Mouse (Mus musculus) G1E (cell line): ENCODE measurements around the gene Gm5460. TPM values are rescaled to one million over a fixed set of nuclear protein-coding genes. Genes with fewer than 3 reads are reported as not detected.

Source experiments
- ATAC-seq: 2 replicates; pipeline ENCODE4 v1.8.0; 2016; ENCODE audit warnings: mild to moderate bottlenecking; ENCODE audit not compliant: insufficient number of reproducible peaks, poor library complexity, low FRiP score, severe bottlenecking; ENCODE audit errors: extremely low read depth
- DNase-seq: peaks from one replicate; pipeline ENCODE4 v3.0.0; 2012; ENCODE audit warnings: low spot score
- H3K27me3 ChIP-seq: 2 replicates; pipeline ENCODE4 v1.6.1; 2012; ENCODE audit warnings: mild to moderate bottlenecking, low read length, inconsistent platforms; ENCODE audit not compliant: insufficient read depth
- H3K36me3 ChIP-seq: replicated peaks from 2 replicates; pipeline ENCODE3; 2012; ENCODE audit warnings: mild to moderate bottlenecking, inconsistent platforms
- H3K4me1 ChIP-seq: 2 replicates; pipeline ENCODE4 v1.6.1; 2012; ENCODE audit warnings: low read depth, low read length, inconsistent platforms, mixed read lengths; ENCODE audit not compliant: insufficient read depth
- H3K4me3 ChIP-seq: 2 replicates; pipeline ENCODE4 v1.5.1; 2012; ENCODE audit warnings: low read depth, mild to moderate bottlenecking, inconsistent platforms, low read length, moderate library complexity, mixed read lengths
- H3K9me3 ChIP-seq: replicated peaks from 2 replicates; pipeline ENCODE4 v1.6.1; 2012; ENCODE audit warnings: inconsistent platforms
- CTCF ChIP-seq: IDR thresholded peaks from 2 replicates; pipeline ENCODE4 v1.5.1; 2012; ENCODE audit warnings: low read depth, low read length, inconsistent platforms, mixed read lengths
- GATA1 ChIP-seq: IDR thresholded peaks from 2 replicates; pipeline ENCODE4 v1.6.1; 2012; ENCODE audit warnings: borderline replicate concordance, low read length, inconsistent platforms, mixed read lengths
- GATA2 ChIP-seq: IDR thresholded peaks from 2 replicates; pipeline ENCODE4 v1.6.1; 2012; ENCODE audit warnings: low read depth, low read length, inconsistent platforms, borderline replicate concordance
- POLR2AphosphoS5 ChIP-seq: IDR thresholded peaks from 2 replicates; pipeline ENCODE4 v1.6.1; 2012; ENCODE audit warnings: low read depth, low read length, inconsistent platforms; ENCODE audit not compliant: insufficient replicate concordance
- TAL1 ChIP-seq: conservative IDR thresholded peaks from 2 replicates; pipeline ENCODE4 v1.6.1; 2012; ENCODE audit warnings: low read depth, low read length, inconsistent platforms, mixed read lengths
- polyA plus RNA-seq: library from polyadenylated mRNA; stranded (reverse); fragments of >175 nt; gene quantifications from 2 replicates; pipeline ENCODE4 v1.2.3, GENCODE M21; 2012
- total RNA-seq, 2 experiments: library from RNA; stranded (forward) in 1 of 2; stranded (reverse) in 1 of 2; fragments of 200-1000 nt in 1 of 2; fragments of >200 nt in 1 of 2; fragmentation: Nextera tagmentation in 1 of 2; gene quantifications; 2 replicates each; pipeline ENCODE4 v1.2.3; 2014 to 2017

Gm5460 gene
- total and polyA plus RNA-seq, 3 experiments, result not detected

- Histone ChIP-seq H3K4me1 (no peaks in the 10 kb centered on the region), H3K27me3 (no peaks in the 10 kb centered on the region; the same call in 1 of the 2 replicates), H3K4me3 (no peak overlapping the region), H3K9me3 (0 out of 2 replicates have a peak, but pooled peaks cover 3% of the 10 kb centered on the region), H3K36me3 (no peaks in the 10 kb centered on the region)
- ATAC-seq (no peak), DNase-seq (no peak)
- TF ChIP-seq POLR2AphosphoS5 (no peak), TAL1 (no peak), GATA1 (no peak), GATA2 (no peak), CTCF (no peak)
Observed at GRCm38 (mm10) chr14:34092856-34093255, 76.3 kb downstream of the Gm5460 start.

DNA sequence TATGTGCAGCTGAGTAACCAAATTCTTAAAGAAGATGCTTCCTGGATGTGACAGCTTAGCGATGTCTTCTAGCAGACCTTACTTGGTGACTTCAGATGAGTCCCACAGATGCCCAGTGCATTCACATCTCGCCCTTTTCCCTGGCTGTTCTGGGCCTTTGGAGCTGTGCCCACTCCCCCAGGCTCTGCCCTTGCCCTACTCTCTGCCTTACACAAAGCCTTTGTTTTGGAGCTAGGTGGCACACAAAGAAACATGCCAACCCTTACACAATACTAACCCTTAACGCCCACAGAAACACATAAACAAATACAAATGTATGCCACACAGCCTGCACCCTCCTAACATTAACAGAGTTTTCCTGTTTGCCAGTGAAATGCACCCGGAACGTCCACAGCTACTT, 79.6 kb downstream of the Gm5460 start:
- no peak overlapping the region for H3K4me3 ChIP-seq
- H3K4me1 ChIP-seq, result no peaks in the 10 kb centered on the region
- H3K27me3 ChIP-seq, result no peaks in the 10 kb centered on the region; the same call in 1 of the 2 replicates
- no peaks in the 10 kb centered on the region for H3K36me3 ChIP-seq
- ATAC-seq (no peak), DNase-seq (no peak)
- H3K9me3 ChIP-seq, result 0 out of 2 replicates have a peak, but pooled peaks cover 3% of the 10 kb centered on the region
- TF ChIP-seq POLR2AphosphoS5 (no peak), CTCF (no peak), GATA1 (no peak), GATA2 (no peak), TAL1 (no peak)

Other genes starting within 250 kb of the Gm5460 start
- not detected in 2 replicates for gene Gdf10, start 93.2 kb upstream of the Gm5460 start, total RNA-seq (2014; fragmentation: Nextera tagmentation)
- 0.06 and 0.11 TPM in 2 replicates for gene Gdf10, start 93.2 kb upstream of the Gm5460 start, total RNA-seq (2017)
- not detected in 2 replicates for gene Gdf10, start 93.2 kb upstream of the Gm5460 start, polyA plus RNA-seq
- not detected in 2 replicates for gene Gdf2, start 75.7 kb upstream of the Gm5460 start, total RNA-seq (2014; fragmentation: Nextera tagmentation)
- gene Gdf2, start 75.7 kb upstream of the Gm5460 start, total RNA-seq (2017), result 0.12 and 0.16 TPM in 2 replicates
- not detected in 2 replicates for gene Gdf2, start 75.7 kb upstream of the Gm5460 start, polyA plus RNA-seq
- gene Rbp3, start 62.8 kb upstream of the Gm5460 start, total RNA-seq (2014; fragmentation: Nextera tagmentation), result not detected in 2 replicates
- 0.11 TPM in 1 of 2 replicates, not detected in the other for gene Rbp3, start 62.8 kb upstream of the Gm5460 start, total RNA-seq (2017)
- not detected in 2 replicates for gene Rbp3, start 62.8 kb upstream of the Gm5460 start, polyA plus RNA-seq
- not detected in 2 replicates for gene Zfp488, start 38.0 kb upstream of the Gm5460 start, total RNA-seq (2014; fragmentation: Nextera tagmentation)
- 0.05 TPM in 1 of 2 replicates, not detected in the other for gene Zfp488, start 38.0 kb upstream of the Gm5460 start, total RNA-seq (2017)
- not detected in 2 replicates for gene Zfp488, start 38.0 kb upstream of the Gm5460 start, polyA plus RNA-seq
- not detected in 2 replicates for gene Gm30083, start 1.6 kb upstream of the Gm5460 start, total RNA-seq (2014; fragmentation: Nextera tagmentation)
- not detected in 2 replicates for gene Gm30083, start 1.6 kb upstream of the Gm5460 start, total RNA-seq (2017)
- gene Gm30083, start 1.6 kb upstream of the Gm5460 start, polyA plus RNA-seq, result not detected in 2 replicates
- not detected in 2 replicates for gene Antxrl, start 35.9 kb downstream of the Gm5460 start, total RNA-seq (2014; fragmentation: Nextera tagmentation)
- 0.11 and 0.17 TPM in 2 replicates for gene Antxrl, start 35.9 kb downstream of the Gm5460 start, total RNA-seq (2017)
- gene Antxrl, start 35.9 kb downstream of the Gm5460 start, polyA plus RNA-seq, result not detected in 2 replicates
- not detected in 2 replicates for gene Anxa8, start 69.2 kb downstream of the Gm5460 start, total RNA-seq (2014; fragmentation: Nextera tagmentation)
- gene Anxa8, start 69.2 kb downstream of the Gm5460 start, total RNA-seq (2017), result not detected in 2 replicates
- not detected in 2 replicates for gene Anxa8, start 69.2 kb downstream of the Gm5460 start, polyA plus RNA-seq
- gene A630023A22Rik, start 86.0 kb downstream of the Gm5460 start, total RNA-seq (2014; fragmentation: Nextera tagmentation), result not detected in 2 replicates
- gene A630023A22Rik, start 86.0 kb downstream of the Gm5460 start, total RNA-seq (2017), result 0.11 TPM in 1 of 2 replicates, not detected in the other
- gene A630023A22Rik, start 86.0 kb downstream of the Gm5460 start, polyA plus RNA-seq, result not detected in 2 replicates
- gene Npy4r, start 135.7 kb downstream of the Gm5460 start, total RNA-seq (2014; fragmentation: Nextera tagmentation), result not detected in 2 replicates
- gene Npy4r, start 135.7 kb downstream of the Gm5460 start, total RNA-seq (2017), result 0.06 and 0.11 TPM in 2 replicates
- gene Npy4r, start 135.7 kb downstream of the Gm5460 start, polyA plus RNA-seq, result not detected in 2 replicates
- not detected in 2 replicates for gene Gprin2, start 184.9 kb downstream of the Gm5460 start, total RNA-seq (2014; fragmentation: Nextera tagmentation)
- under 0.01 and 0.05 TPM in 2 replicates for gene Gprin2, start 184.9 kb downstream of the Gm5460 start, total RNA-seq (2017)
- not detected in 2 replicates for gene Gprin2, start 184.9 kb downstream of the Gm5460 start, polyA plus RNA-seq
- not detected in 2 replicates for gene Syt15, start 202.8 kb downstream of the Gm5460 start, total RNA-seq (2014; fragmentation: Nextera tagmentation)
- gene Syt15, start 202.8 kb downstream of the Gm5460 start, total RNA-seq (2017), result 0.11 TPM in 1 of 2 replicates, not detected in the other
- gene Syt15, start 202.8 kb downstream of the Gm5460 start, polyA plus RNA-seq, result not detected in 2 replicates